Mouse (Mus musculus) neural tube, embryonic 15.5 days (tissue): ENCODE measurements around the gene Anxa6. TPM values are rescaled to one million over a fixed set of nuclear protein-coding genes. Genes with fewer than 3 reads are reported as not detected.
A peak's percentile ranks its signal among the peaks of the same experiment; 100 is the strongest.

Experiments used
- ATAC-seq: fragments of 200-750 bp; cut with Nextera tagmentation; 2 replicates; pipeline ENCODE4 v1.8.0; 2017; ENCODE audit warnings: mild to moderate bottlenecking, moderate TSS enrichment, moderate library complexity; ENCODE audit not compliant: low FRiP score
- H3K27ac ChIP-seq: fragments of 300-500 bp; sonication (generic); replicated peaks from 2 replicates; pipeline ENCODE4 v1.5.1; 2015; ENCODE audit warnings: mild to moderate bottlenecking, inconsistent platforms
- H3K27me3 ChIP-seq: fragments of 300-500 bp; sonication (generic); replicated peaks from 2 replicates; pipeline ENCODE4 v1.6.1; 2015; ENCODE audit warnings: inconsistent platforms
- H3K36me3 ChIP-seq: fragments of 300-500 bp; sonication (generic); 2 replicates; pipeline ENCODE4 v1.6.1; 2015; ENCODE audit warnings: inconsistent platforms
- H3K4me1 ChIP-seq: fragments of 300-500 bp; sonication (generic); 2 replicates; pipeline ENCODE4 v1.6.1; 2015; ENCODE audit warnings: inconsistent platforms
- H3K4me2 ChIP-seq: fragments of 300-500 bp; sonication (generic); 2 replicates; pipeline ENCODE4 v1.6.1; 2015; ENCODE audit warnings: inconsistent platforms, mild to moderate bottlenecking, moderate library complexity
- H3K4me3 ChIP-seq: fragments of 300-500 bp; sonication (generic); replicated peaks from 2 replicates; pipeline ENCODE4 v1.5.1; 2015; ENCODE audit warnings: mild to moderate bottlenecking, inconsistent platforms
- H3K9ac ChIP-seq: fragments of 300-500 bp; sonication (generic); replicated peaks from 2 replicates; pipeline ENCODE4 v1.6.1; 2015; ENCODE audit warnings: mild to moderate bottlenecking, inconsistent platforms
- H3K9me3 ChIP-seq: fragments of 300-500 bp; sonication (generic); replicated peaks from 2 replicates; pipeline ENCODE4 v1.6.1; 2016; ENCODE audit warnings: inconsistent platforms
- WGBS: fragments of 180-500 bp; shearing (Covaris S2); methylation state at CpG from one replicate; pipeline ENCODE4 v1.1.7; 2015; ENCODE audit warnings: mixed read lengths; 5-methylcytosine and 5-hydroxymethylcytosine counted together
- polyA plus RNA-seq: library from polyadenylated mRNA; unstranded; fragments of >200 nt; fragmentation: Nextera tagmentation; extraction: Ambion mirVana; gene quantifications from 2 replicates; pipeline ENCODE4 v1.2.1, GENCODE M21; 2015

The Anxa6 gene
- polyA plus RNA-seq, 1 experiment from 2014 or later, result 98.4 TPM

DNA sequence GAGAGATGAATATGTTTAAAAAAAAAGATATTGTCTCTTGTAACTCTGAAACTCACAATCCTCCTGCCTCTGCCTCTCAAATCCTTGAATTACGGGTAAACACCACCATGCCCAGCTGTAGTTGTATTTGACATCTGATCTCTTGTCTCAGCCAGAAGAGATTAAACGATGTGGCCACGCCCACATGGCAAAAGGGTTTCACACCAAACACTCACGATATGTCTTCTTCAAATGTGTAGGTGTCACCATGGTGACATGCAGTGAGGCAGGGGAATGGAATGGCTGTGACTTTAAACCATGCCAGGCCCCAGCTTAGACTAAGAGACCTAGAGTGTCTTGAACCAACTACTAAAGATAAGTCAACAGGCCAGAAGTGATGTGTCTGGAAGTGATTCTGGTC is 33.7 kb upstream of the Anxa6 start:
- WGBS, result 72% methylated on average over 4 of the region's 4 CpGs
- Histone ChIP-seq H3K4me3 (no peak overlapping the region), H3K36me3 (no peaks in the 10 kb centered on the region), H3K27ac (no peak overlapping the region), H3K9ac (no peak overlapping the region), H3K4me2 (no peak overlapping the region), H3K9me3 (no peaks in the 10 kb centered on the region), H3K27me3 (no peaks in the 10 kb centered on the region), H3K4me1 (no peaks in the 10 kb centered on the region)
- ATAC-seq, result no peak

DNA sequence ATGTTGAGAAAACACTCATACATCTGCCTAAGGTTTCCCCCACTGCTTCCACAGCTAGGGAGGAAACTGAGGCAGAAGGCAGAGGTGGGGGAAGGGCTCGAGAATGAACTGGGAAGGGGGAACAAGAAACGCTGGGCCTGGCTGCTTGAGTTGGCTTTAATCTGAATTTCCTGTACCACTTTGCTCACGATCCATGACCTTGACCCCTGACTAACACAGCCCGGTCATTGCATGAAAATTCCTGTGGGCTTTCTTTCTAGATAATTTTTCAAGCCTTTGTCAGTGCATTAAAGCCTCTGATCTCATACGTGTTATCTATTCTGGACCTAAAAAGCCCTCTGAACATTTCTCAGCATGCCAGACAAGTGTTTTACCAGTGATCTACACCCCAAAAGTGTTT is 29.6 kb upstream of the Anxa6 start:
- Histone ChIP-seq H3K4me2 (no peak overlapping the region), H3K4me3 (no peak overlapping the region), H3K27me3 (no peaks in the 10 kb centered on the region), H3K9me3 (no peaks in the 10 kb centered on the region), H3K4me1 (no peaks in the 10 kb centered on the region), H3K36me3 (no peaks in the 10 kb centered on the region), H3K9ac (no peak overlapping the region), H3K27ac (no peak overlapping the region)
- 57% methylated on average over 5 of the region's 5 CpGs for WGBS
- no peak for ATAC-seq

DNA sequence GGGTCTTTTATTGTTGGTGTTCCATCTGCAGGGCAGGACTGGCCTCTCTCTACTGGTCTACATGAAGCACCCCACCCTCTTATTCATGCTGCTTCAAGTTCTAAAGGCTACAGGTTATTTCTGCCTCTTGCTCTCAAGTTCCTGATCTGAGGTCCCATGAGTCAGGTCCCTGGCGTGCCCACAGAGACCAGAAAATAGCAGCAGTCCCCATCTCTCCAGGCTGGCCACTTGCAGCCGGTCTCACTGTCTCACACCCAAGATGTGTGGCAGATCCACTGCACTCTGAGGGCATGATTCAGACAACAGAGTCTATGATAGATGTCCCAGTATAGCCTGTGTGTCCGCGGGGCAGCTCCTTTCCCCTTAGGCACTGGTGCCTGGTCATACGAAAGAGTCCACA is 27.6 kb upstream of the Anxa6 start:
- Histone ChIP-seq H3K4me2 (no peak overlapping the region), H3K27ac (no peak overlapping the region), H3K27me3 (no peaks in the 10 kb centered on the region), H3K4me3 (no peak overlapping the region), H3K36me3 (no peaks in the 10 kb centered on the region), H3K9ac (no peak overlapping the region), H3K9me3 (no peaks in the 10 kb centered on the region), H3K4me1 (no peaks in the 10 kb centered on the region)
- 93% methylated on average over 5 of the region's 5 CpGs for WGBS
- ATAC-seq, result no peak

DNA sequence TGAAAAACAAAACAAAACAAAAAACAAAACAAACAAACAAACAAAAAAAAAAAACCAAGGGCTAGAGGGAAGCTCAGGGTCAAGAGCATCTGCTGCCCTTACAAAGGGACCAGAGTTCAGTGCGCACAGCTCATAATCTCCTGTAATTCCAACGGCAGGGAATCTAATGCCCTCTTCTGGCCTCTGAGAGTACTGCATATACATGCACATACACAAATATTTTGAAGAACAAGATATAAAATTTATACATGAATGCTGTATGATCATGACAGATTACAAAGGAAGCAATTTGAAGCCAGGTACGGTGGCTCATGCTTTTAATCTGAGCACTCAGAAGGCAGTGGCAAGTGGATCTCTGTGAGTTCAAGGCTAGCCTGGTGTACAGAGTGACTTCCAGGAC is 24.3 kb upstream of the Anxa6 start:
- ATAC-seq, result no peak
- Histone ChIP-seq H3K27me3 (no peaks in the 10 kb centered on the region), H3K9ac (no peak overlapping the region), H3K4me1 (no peaks in the 10 kb centered on the region), H3K36me3 (no peaks in the 10 kb centered on the region), H3K27ac (no peak overlapping the region), H3K9me3 (no peaks in the 10 kb centered on the region), H3K4me3 (no peak overlapping the region), H3K4me2 (no peak overlapping the region)
- 84% methylated on average over 3 of the region's 3 CpGs for WGBS

DNA sequence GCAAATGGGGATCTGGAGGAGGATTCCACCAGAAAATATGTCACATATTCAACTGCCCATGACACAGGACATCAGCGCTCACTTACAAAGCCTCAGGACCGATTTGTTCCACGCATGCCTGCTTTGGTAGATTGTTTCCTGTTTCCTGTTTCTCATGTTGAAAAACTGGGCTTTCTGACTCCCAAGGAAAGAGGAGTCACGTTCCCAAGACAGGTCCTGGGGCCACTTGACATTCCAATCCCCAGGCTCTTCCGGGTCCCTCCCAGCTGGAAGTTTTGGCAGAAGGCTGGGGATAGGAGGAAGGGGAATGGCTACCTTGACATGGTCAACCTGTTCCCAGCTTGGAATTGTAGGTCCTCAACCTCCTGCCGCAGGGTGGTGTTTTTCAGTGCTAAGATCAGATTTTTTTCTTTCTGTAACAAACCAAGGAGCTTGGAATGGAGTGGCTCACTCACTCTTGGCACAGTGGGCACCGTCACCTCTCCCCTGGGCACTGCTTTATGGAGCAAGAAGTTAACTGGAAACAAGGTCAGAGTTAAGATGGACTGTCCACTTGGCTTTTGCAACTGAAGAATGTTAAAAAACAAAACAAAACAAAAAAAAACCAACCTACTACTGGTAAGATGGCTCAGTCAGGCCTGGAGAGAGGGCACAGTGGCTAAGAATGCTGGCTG is 17.7 kb upstream of the Anxa6 start:
- ATAC-seq, result no peak
- Histone ChIP-seq H3K4me2 (no peak overlapping the region), H3K4me1 (no peaks in the 10 kb centered on the region), H3K36me3 (no peaks in the 10 kb centered on the region), H3K9ac (no peak overlapping the region), H3K4me3 (no peak overlapping the region), H3K27me3 (no peaks in the 10 kb centered on the region), H3K9me3 (no peaks in the 10 kb centered on the region), H3K27ac (no peak overlapping the region)
- WGBS, result 86% methylated on average over 7 of the region's 7 CpGs

DNA sequence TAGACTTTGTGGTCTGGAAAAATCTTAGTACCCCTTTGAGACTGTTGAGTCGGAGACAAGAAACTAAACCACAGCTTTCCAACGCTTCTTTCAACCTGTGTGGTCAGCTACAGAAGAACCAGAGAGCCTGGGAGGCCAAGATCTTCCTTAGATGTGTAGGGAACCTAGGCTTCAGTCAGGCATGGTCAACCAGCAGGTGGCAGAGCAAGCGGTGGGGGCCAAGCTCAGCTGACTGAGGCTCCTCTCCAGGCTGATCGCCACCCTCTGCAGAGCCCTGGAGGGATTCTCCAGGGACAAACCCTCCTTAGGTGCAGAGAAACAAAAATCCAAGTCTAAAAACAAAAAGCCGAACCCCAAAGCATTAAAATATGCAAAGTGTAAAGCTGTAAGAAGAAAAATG is 13.4 kb upstream of the Anxa6 start:
- Histone ChIP-seq H3K4me1 (no peaks in the 10 kb centered on the region), H3K9me3 (no peaks in the 10 kb centered on the region), H3K4me2 (no peak overlapping the region), H3K36me3 (no peaks in the 10 kb centered on the region), H3K27me3 (no peaks in the 10 kb centered on the region), H3K27ac (no peak overlapping the region), H3K9ac (no peak overlapping the region), H3K4me3 (no peak overlapping the region)
- WGBS, result 63% methylated on average over 5 of the region's 5 CpGs
- ATAC-seq, result no peak

DNA sequence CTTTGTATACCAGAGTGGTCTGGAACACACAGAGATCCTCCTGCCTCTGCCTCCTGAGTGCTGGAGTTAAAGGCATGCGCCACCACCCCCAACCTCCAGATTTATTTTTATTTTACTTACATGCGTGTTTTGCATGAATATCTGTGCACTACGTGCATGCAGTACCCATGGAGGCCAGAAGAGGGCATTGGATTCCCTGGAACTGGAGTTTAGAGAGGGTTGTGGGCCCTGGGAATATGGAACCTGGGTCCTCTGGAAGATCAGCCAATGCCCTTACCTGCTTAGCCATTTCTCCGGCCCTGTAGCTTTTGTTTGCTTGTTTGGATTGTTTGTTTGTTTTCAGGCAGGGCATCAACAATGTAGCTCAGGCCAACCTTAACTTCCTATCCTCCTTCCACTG is 8.1 kb upstream of the Anxa6 start:
- no peak for ATAC-seq
- Histone ChIP-seq H3K9ac (no peak overlapping the region), H3K4me2 (no peak overlapping the region), H3K27ac (no peak overlapping the region), H3K36me3 (no peaks in the 10 kb centered on the region), H3K27me3 (no peaks in the 10 kb centered on the region), H3K9me3 (no peaks in the 10 kb centered on the region), H3K4me1 (no peaks in the 10 kb centered on the region), H3K4me3 (no peak overlapping the region)
- WGBS, result 76% methylated on average over 4 of the region's 4 CpGs

DNA sequence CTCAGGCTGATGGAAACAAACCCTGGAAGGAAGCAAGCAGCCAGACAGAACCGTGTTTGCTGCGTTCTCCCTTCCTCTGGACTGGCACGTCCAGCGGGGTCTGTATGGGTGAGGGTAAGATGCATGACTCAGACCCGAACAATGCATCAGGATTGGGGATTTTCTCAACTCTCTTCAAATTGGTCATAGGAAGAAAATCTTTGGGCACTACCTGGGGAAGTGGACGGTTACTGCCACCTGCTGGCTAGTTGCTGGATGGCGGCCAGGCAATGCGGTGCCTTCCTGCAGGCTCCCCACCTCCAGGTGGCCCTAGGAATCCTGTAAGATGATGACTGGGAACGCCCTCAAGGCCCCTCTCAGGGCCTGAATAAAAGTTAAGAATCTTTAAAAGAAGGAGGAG is 6.3 kb upstream of the Anxa6 start:
- Histone ChIP-seq H3K27ac (no peak overlapping the region), H3K4me3 (no peak overlapping the region), H3K4me2 (no peak overlapping the region), H3K9ac (no peak overlapping the region), H3K4me1 (no peaks in the 10 kb centered on the region), H3K9me3 (no peaks in the 10 kb centered on the region), H3K36me3 (no peaks in the 10 kb centered on the region), H3K27me3 (peaks cover 6% of the 10 kb centered on the region; the same call in 1 of the 2 replicates)
- WGBS, result 16% methylated on average over 9 of the region's 9 CpGs
- no peak for ATAC-seq

DNA sequence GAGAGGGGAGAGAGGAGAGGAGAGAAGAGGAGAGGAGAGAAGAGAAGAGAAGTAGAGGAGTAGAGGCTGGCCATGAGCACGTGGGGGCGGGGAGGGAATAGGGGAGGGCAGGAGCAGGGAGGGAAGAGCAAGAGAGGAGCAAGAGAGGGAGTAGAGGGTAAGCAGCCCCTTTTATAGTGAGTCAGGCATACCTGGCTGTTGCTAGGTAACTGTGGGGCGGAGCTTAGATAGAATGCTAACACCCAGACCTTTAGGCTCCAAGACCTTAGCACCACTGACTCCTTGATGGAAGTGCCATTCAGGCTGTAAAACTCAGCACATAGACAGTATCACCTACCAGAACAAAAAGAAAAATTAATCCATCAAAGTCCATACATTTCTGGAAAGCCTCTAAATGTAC is 3.4 kb upstream of the Anxa6 start:
- H3K4me3 ChIP-seq, result no peak overlapping the region
- H3K27me3 ChIP-seq, result peaks cover 17% of the 10 kb centered on the region; the same call in 1 of the 2 replicates
- H3K27ac ChIP-seq, result no peak overlapping the region
- no peak for ATAC-seq
- WGBS, result 37% methylated on average over 3 of the region's 3 CpGs
- no peaks in the 10 kb centered on the region for H3K9me3 ChIP-seq
- H3K9ac ChIP-seq, result no peak overlapping the region
- H3K4me1 ChIP-seq, result peaks cover 18% of the 10 kb centered on the region
- no peak overlapping the region for H3K4me2 ChIP-seq
- H3K36me3 ChIP-seq, result no peaks in the 10 kb centered on the region

DNA sequence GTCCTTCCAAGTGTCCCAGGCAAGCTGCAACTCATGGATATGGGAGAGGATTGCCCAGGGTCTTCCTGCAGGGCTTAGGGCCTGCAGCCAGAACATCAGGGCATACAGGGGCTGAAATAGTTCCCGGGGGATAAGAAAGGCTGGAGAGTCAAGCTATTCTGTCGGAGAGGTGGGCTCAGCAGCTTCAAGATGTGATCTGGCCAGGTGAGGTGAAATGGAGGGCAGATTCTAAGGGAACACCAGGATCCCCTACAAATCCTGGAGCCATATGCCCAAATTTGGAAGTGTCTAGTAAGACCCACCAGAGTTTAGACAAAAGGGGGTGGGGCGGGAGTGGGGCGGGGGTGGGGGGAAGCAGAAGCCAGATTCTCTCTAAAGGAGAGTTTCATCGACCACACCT is 959 bp downstream of the Anxa6 start:
- Histone ChIP-seq H3K4me2 (peak overlapping the region; percentile 94), H3K4me3 (peak overlapping the region; percentile 60), H3K27me3 (peaks cover 17% of the 10 kb centered on the region; the same call in 1 of the 2 replicates), H3K27ac (peak overlapping the region; percentile 70), H3K4me1 (peaks cover 43% of the 10 kb centered on the region), H3K9ac (peak overlapping the region; percentile 57), H3K36me3 (no peaks in the 10 kb centered on the region), H3K9me3 (no peaks in the 10 kb centered on the region)
- no peak for ATAC-seq
- 37% methylated on average over 5 of the region's 5 CpGs for WGBS

DNA sequence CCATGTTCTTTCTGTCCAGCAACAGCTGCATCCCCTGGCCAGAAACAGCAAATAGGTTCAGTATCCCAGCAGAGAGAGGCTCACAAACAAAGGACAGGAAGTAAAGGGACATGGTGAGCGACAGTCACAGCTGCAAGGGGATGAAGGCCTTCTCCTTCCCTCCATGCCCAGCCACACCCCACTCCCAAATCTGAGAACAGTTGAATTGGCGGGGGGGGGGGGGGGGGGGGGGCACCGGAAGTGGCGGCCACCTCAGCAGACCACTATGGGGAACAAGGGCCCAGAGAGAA is 1.3 kb downstream of the Anxa6 start:
- peaks cover 17% of the 10 kb centered on the region; the same call in 1 of the 2 replicates for H3K27me3 ChIP-seq
- no peaks in the 10 kb centered on the region for H3K36me3 ChIP-seq
- peak overlapping the region; percentile 70 for H3K27ac ChIP-seq
- no peaks in the 10 kb centered on the region for H3K9me3 ChIP-seq
- H3K4me1 ChIP-seq, result peaks cover 45% of the 10 kb centered on the region
- no peak for ATAC-seq
- H3K4me3 ChIP-seq, result peak overlapping the region; percentile 60
- WGBS, result 20% methylated on average over 2 of the region's 4 CpGs
- H3K9ac ChIP-seq, result peak overlapping the region; percentile 37
- H3K4me2 ChIP-seq, result peak overlapping the region; percentile 94

DNA sequence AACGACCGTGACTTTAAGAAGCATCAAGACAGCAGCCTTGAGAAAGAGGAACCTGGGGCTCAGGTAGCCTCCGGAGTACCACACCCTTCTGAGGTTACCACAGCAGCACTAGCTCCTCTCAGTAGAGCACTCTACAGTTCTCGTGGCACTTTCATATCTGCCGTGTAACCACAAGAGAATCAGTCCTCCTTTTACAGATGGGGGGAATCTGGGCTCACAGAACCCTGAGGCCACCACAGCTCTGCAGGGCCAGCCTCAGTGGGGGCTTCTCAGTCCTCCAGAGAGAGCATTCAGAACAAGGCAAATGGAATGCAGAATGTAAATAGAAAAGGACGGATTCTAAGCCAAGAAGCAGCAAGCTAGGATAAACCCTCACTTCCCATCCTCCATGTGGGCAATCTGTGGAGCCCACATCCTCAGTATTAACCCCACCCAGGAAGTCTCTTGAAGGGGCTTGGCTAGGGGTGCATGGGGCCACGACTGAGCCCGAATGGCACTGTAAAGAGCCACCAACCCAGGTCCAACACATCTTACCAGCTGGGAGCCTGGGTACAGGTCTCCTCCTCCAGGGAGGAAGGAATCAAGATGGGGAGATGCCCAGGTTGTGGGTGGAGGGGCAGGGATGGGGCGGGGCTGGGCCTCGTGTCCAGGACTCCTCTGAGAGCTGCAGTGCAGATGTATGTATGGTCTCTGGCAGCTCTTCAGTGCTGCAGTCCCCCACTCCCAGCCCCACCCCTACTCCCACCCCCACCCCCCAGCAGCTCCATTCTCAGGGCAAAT is 1.8 kb downstream of the Anxa6 start:
- Histone ChIP-seq H3K36me3 (no peaks in the 10 kb centered on the region), H3K4me1 (peaks cover 51% of the 10 kb centered on the region), H3K27ac (peak overlapping the region; percentile 70), H3K9me3 (no peaks in the 10 kb centered on the region), H3K9ac (0 out of 2 replicates have a peak overlapping the region, but pooled peaks have one; percentile 5), H3K27me3 (peaks cover 17% of the 10 kb centered on the region; the same call in 1 of the 2 replicates), H3K4me3 (peak overlapping the region; percentile 60), H3K4me2 (peak overlapping the region; percentile 94)
- no peak for ATAC-seq
- 51% methylated on average over 10 of the region's 10 CpGs for WGBS
